Mouse (Mus musculus): Measurements from ENCODE around the gene Sfmbt1. TPM values are rescaled to one million over a fixed set of nuclear protein-coding genes. Genes with fewer than 3 reads are reported as not detected.

The Sfmbt1 gene
- total RNA-seq (2021) = 10 to 100 TPM; 12.8 to 14.3 TPM
- long read RNA-seq, experiment 1, full-length matches to known transcripts = 1 of 2 reads
- long read RNA-seq, experiment 1, partial matches to known transcripts = 0 of 2 reads
- long read RNA-seq, experiment 1, other reads (novel, unspliced or antisense) = 1 of 2 reads
- long read RNA-seq, experiment 2, partial matches to known transcripts = 1 of 1 reads
- long read RNA-seq, experiment 2, other reads (novel, unspliced or antisense) = 0 of 1 reads

DNA sequence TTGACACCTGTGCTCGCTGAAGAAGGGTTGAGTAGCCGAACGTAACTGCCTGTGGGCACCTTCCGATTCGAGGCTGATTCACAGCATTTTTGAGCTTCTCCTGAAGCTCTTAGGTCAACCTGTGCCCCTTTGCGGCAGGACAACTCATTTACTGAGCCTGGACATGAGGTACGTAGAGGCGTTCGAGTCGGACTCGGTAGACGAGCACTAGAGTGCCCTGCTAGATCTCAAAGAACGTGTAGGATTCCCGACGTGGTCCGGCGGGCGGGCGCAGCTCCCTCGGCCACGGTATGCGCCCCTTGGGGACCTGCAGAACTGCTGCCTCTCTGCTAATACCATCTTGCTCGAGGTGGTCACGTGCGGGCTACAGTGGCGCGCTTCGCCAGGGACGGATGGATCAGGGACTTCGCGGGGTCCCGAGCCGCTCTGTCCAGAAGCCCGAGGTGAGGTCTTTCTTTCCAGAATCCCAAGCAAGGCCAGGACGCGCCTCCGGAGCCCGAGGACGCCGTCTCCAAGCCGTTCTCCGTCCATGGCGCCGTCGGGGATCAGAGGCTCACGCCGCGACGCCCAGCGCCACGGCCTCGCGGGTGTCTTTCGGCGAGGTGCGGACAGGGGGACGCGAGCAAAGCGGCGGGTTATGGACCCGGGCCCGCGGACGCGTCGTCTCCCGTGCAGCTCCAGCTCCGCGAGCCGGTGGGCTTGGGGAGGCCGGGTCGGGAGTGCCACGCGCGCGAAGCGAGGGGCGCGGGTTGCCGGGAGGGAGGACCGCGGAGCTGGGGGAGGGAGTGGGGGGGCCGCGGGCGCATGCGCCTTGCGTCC, at the start of gene Sfmbt1:
Gene Sfmbt1 (plus strand): TSS at position 51 of the 819 bp plus-strand sequence.
- DNase-seq = no peak

- peak; percentile 51 to 68 for DNase-seq
Observed at GRCm38 (mm10) chr14:30666061-30666460, 48.6 kb upstream of the Sfmbt1 start.

DNA sequence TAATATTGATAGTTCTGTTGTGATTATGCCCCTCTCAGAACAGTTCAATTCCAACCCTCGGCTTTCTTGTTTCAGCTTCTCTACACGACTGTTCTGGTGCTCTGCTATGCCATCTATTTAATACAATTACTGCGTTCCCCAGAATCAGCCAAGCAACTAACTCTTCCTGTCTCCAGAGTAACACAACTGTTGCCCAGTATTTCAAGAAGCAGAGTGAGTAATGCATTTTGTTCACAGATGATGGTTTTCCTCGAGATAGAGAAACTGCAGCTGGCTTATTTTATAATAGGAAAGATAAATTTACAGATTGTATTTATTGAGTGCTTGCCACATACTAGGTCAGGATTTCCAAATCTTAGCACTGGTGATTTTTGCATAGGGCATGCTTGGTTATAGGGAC, 48.0 kb upstream of the Sfmbt1 start:
- DNase-seq = no peak

- DNase-seq = no peak
Observed at GRCm38 (mm10) chr14:30670161-30670560, 44.5 kb upstream of the Sfmbt1 start.

DNA sequence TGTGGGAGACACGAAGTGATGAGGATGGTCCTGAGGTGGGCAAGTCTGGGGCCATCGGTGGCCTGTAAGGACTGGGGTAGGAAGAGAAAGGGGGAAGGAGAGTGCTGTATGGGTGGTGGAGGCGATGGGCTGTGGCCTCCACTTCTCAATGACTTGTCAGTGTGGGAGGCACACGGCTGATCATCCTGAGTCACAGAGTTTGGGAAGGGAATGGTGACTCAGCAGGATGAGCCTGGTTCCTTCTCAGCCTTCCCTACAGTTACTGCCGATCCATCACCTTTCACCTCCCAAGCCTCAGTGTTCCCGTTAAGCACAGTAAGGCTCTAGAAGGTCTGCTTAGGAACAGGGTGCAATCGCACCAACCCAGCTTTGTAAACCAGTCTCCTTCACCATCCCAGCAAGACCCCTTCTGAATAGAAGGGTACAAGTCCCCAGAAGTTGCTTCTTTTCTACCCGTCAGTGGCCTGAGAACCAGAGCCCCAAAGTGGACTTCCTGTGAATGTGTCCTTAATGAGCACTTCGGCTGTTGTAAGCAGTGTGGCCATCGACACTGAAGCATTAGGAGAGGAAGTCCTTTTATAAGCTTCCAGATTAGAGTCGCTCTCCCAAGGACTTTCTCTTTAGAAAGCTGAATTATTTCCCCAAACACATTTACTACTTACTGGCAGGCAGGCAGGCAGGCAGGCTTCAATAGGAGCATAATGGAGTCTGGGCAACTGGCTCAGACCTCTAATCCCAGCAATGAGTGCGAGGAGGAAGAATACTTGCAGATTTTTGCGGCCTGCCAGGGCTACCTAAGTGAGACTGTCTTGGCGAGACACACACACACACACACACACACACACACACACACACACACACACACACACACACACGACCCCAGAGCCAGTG, 43.3 kb upstream of the Sfmbt1 start:
- peak in 1 of 2 experiments; percentile 16 for DNase-seq

DNA sequence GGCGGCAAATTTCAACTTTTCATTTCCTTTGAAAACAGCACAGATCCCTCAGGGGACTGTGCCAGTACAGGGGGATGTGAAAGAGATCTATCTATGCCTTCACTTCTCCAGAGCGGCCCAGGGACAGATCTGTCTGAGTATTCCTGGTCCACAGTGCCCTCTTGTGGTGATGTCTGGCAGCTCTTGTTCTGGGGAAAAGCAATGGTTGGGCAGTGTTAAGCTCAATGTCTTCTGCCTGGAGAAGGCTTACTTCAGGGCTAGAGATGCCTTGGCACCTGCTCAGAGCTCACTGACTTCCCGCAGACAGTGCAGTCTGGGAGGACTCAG, 42.7 kb upstream of the Sfmbt1 start:
- DNase-seq = peak; percentile 85 to 96

DNA sequence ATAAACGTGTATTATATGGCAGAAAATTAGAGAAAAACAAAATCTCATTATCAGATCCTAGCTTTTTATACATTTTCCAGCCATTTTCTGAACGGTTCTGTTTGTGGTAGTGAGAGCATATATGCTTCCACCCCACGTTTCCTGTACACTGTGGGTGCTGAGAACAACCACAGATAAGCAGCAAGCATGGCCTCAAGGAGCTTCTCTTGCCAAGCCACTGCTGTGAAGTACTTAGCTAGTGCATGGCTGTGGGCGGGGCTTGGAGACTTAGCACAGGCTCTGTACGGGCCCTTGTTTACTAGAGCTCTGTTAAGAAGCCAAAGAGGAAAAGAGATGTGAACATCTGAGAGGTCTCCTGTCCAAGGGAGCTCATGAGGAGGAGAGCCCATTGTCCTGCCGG, 39.7 kb upstream of the Sfmbt1 start:
- DNase-seq = no peak

GRCm38 (mm10) chr14:30682131-30682530, 32.5 kb upstream of the Sfmbt1 start:
- no peak for DNase-seq

- no peak for DNase-seq
Observed at GRCm38 (mm10) chr14:30690685-30691084, 24.0 kb upstream of the Sfmbt1 start.

DNA sequence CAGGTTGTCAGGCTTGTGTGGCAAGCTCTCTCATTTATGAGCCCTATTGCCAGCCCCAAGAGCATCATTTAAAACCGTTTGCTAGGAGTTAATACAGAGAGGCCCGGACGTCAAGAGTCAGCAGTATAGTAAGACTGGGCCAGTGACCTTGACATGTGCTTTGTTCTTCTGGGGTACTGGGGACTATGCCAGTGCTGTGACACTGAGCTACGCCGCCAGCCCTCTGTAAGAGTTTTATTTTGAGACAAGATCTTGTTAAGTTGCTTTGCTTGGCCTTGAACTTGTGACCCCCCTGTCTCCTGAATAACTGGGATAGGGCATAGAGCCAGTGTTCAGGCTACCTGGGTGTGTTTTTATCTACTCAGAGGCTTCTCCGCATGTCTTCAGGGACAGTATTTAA, 22.2 kb upstream of the Sfmbt1 start:
- no peak for DNase-seq

GRCm38 (mm10) chr14:30694786-30695185, 19.9 kb upstream of the Sfmbt1 start:
- peak; percentile 24 to 56 for DNase-seq

GRCm38 (mm10) chr14:30695609-30696008, 19.0 kb upstream of the Sfmbt1 start:
- DNase-seq = peak; percentile 81 to 84

DNA sequence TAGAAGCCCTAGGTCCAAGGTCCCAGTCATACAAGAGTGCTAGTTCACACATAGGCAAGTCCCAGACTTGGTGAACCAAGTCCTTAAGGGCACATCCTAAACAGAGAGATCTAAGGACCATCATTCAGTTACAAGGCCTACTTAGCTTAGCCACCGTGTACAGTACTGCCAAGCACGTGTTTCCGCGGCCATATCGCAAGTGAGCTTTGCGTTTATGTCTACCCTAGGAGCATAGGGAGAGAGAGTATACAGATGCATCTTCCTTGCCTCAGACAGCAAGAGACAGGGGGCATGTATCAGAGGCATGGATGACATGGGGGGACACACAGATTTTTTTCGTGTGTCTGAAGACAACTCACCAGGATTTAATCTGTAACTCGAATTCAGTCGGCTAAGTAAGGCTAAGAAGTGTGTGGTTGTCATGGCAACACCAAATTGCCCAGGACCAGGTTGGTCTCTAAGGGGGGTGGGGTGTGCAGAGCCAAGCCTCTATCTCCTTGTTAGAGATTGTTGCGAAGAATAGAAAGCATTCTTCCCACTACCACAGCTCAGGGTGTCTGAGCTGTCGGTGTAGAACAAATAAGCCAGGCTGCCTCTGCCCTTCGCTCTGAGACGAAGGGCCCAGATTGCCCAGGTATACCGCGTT, 17.1 kb upstream of the Sfmbt1 start:
- DNase-seq = no peak

DNA sequence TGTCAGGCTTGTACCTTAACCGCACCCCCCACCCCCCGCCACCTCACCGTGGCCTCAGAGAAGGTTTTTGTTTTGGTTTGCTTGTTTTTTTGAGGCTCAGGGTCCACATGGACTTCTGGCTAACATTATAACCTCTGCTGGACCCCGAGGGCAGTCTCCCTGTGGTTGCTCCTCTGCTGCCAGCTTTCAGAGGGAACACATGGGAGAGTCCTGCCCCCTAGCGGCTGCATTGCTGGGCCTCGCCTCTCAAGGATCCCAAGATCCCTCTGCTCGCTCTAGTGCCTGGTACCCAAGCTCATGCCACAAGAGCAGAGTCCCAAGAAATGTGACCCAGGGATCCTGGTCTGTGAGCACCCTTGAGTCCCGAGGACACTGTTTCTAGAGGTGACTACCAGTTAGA, 15.0 kb upstream of the Sfmbt1 start:
- peak in 1 of 2 experiments; percentile 55 for DNase-seq

GRCm38 (mm10) chr14:30702512-30702911, 12.1 kb upstream of the Sfmbt1 start:
- DNase-seq = no peak

DNA sequence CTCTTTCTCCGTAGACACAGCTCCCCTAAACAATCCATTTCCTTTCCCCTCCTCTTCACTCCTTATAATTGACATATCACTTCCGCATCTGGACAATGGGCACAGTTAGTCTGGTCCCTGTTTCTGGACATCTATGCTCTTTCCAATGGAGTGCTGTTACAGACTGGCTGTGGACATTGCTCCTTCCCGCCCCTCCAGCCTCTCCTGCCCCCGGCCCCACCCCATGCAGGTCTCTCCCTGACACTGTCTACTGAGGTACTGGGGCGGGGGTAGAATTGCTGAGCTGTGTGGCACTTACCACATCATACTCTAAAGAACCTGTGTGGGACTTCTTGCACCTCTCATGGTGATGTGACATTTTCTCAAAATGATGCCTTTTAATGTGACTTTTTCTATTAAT, 11.6 kb upstream of the Sfmbt1 start:
- DNase-seq = no peak

DNA sequence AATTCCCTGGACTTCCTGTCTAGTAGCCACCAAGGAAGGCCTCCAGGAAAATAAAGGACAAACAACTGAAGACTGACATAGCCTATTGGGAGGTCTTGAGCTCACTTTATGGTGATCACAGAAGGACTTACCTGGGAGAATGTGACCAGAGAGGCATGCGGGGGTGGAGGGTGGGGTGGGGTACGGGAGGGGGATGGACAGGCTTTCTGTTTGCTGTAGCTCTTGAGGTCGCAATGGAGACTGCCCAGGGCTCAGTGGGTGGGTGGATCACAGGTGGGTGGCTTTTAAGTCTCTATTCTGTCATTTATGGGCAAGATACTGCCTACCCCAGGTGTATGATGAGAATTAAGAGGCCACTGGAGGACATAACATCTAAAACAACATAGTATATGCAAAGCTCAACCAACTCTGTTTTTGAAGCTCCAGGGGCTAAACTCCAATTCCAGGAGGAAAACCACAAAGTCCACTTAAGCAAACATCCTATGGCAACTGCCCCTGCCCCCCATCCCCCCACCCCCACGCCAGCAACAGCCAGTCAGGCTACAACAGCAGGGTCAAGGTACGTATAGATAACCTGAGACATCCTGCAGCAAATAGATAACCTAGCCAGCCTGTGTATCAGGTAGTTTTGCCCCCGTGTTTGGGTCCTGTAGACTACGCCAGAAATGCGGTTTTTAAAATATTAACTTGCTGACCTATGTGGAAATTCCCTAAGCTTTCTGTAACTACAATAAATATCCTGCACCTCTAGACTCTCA, 10.4 kb upstream of the Sfmbt1 start:
- DNase-seq = no peak

DNA sequence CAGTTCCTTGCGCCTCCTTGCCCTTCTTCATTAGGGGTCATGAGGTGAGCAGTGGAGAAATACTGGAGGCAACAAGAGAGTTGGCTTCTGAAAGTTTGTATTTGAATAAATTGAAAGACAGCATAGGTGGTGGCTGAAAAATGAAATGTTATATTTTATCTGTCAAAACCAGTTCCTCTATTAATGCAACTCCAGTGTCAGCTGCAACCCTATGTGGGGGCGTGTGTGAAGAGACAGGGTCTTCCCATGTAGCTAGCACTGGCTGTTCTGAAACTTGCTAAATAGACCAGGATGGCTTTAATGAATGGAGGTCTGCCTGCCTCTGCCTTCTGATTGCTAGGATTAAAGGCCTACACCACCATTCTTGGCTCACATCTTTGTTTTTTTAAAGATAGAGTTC, 2.8 kb upstream of the Sfmbt1 start:
- DNase-seq = no peak

- no peak for DNase-seq
Observed at GRCm38 (mm10) chr14:30713769-30714168, 880 bp upstream of the Sfmbt1 start.

GRCm38 (mm10) chr14:30715618-30716050, 985 bp downstream of the Sfmbt1 start:
- peak; percentile 80 to 88 for DNase-seq
